Mouse (Mus musculus): ENCODE results near the gene Mavs. TPM values are rescaled to one million over a fixed set of nuclear protein-coding genes. Genes with fewer than 3 reads are reported as not detected.

The Mavs gene
- 8.4 and 13.7 TPM in 2 replicates for polyA plus RNA-seq (2011; ENCODE audit: insufficient read depth, insufficient read length, low replicate concordance, missing spikeins)

- Histone ChIP-seq H3K4me1 (ENCODE audit: control insufficient read depth, insufficient read depth, low read length) (peaks cover 4% of the 10 kb centered on the region), H3K27ac (ENCODE audit: control insufficient read depth, insufficient read depth, low read depth, low read length, poor library complexity) (peak within 1 kb of the TSS; percentile 82), H3K4me3 (replicated peaks; ENCODE audit: control insufficient read depth, low read depth, low read length) (peak within 1 kb of the TSS; percentile 73)
- WGBS = 19% methylated on average over 29 of the region's 29 CpGs
- TF ChIP-seq POLR2A (IDR thresholded peaks at IDR 0.05; ENCODE audit: borderline replicate concordance, control insufficient read depth, low read depth, low read length) = peak; percentile 69
- TF ChIP-seq CTCF (IDR thresholded peaks at IDR 0.05; ENCODE audit: control insufficient read depth, insufficient read depth, low read length) = no peak
Observed at GRCm38 (mm10) chr2:131233307-131234126, at the start of gene Mavs. TSS of gene Mavs (plus strand) at chr2:131234063.

GRCm38 (mm10) chr2:131186343-131186742, 47.5 kb upstream of the Mavs start:
- H3K4me3 ChIP-seq (replicated peaks; ENCODE audit: control insufficient read depth, low read depth, low read length) = peak overlapping the region; percentile 69
- WGBS = 4% methylated on average over 14 of the region's 14 CpGs
- peak overlapping the region; percentile 75 for H3K27ac ChIP-seq (ENCODE audit: control insufficient read depth, insufficient read depth, low read depth, low read length, poor library complexity)
- TF ChIP-seq CTCF (IDR thresholded peaks at IDR 0.05; ENCODE audit: control insufficient read depth, insufficient read depth, low read length) (no peak), POLR2A (IDR thresholded peaks at IDR 0.05; ENCODE audit: borderline replicate concordance, control insufficient read depth, low read depth, low read length) (no peak)
- peaks cover 7% of the 10 kb centered on the region for H3K4me1 ChIP-seq (ENCODE audit: control insufficient read depth, insufficient read depth, low read length)

- WGBS = 1% methylated on average over 43 of the region's 43 CpGs
- H3K27ac ChIP-seq (ENCODE audit: control insufficient read depth, insufficient read depth, low read depth, low read length, poor library complexity) = peak within 1 kb of the TSS; percentile 92
- TF ChIP-seq POLR2A (IDR thresholded peaks at IDR 0.05; ENCODE audit: borderline replicate concordance, control insufficient read depth, low read depth, low read length) = peak; percentile 99
- TF ChIP-seq CTCF (IDR thresholded peaks at IDR 0.05; ENCODE audit: control insufficient read depth, insufficient read depth, low read length) = no peak
- peak within 1 kb of the TSS; percentile 93 for H3K4me3 ChIP-seq (replicated peaks; ENCODE audit: control insufficient read depth, low read depth, low read length)
- H3K4me1 ChIP-seq (ENCODE audit: control insufficient read depth, insufficient read depth, low read length) = peaks cover 7% of the 10 kb centered on the region
Observed at GRCm38 (mm10) chr2:131186771-131187601, 46.9 kb upstream of the Mavs start, which contains the start of the genes Cdc25b and Spef1. TSS of gene Cdc25b (plus strand) at chr2:131186949. TSS of gene Spef1 (minus strand) at chr2:131187282.

GRCm38 (mm10) chr2:131187602-131187922, 46.3 kb upstream of the Mavs start:
- TF ChIP-seq CTCF (IDR thresholded peaks at IDR 0.05; ENCODE audit: control insufficient read depth, insufficient read depth, low read length) (no peak), POLR2A (IDR thresholded peaks at IDR 0.05; ENCODE audit: borderline replicate concordance, control insufficient read depth, low read depth, low read length) (no peak)

GRCm38 (mm10) chr2:131188311-131188710, 45.6 kb upstream of the Mavs start:
- TF ChIP-seq POLR2A (IDR thresholded peaks at IDR 0.05; ENCODE audit: borderline replicate concordance, control insufficient read depth, low read depth, low read length) = no peak
- no peak for TF ChIP-seq CTCF (IDR thresholded peaks at IDR 0.05; ENCODE audit: control insufficient read depth, insufficient read depth, low read length)
- H3K4me1 ChIP-seq (ENCODE audit: control insufficient read depth, insufficient read depth, low read length) = peaks cover 7% of the 10 kb centered on the region
- 74% methylated on average over 5 of the region's 5 CpGs for WGBS
- H3K4me3 ChIP-seq (replicated peaks; ENCODE audit: control insufficient read depth, low read depth, low read length) = peak overlapping the region; percentile 93
- H3K27ac ChIP-seq (ENCODE audit: control insufficient read depth, insufficient read depth, low read depth, low read length, poor library complexity) = peak overlapping the region; percentile 92; the same call in 1 of the 2 replicates

More at GRCm38 (mm10) chr2:131187602-131187922, 46.3 kb upstream of the Mavs start:
- Histone ChIP-seq H3K27ac (ENCODE audit: control insufficient read depth, insufficient read depth, low read depth, low read length, poor library complexity) (peak overlapping the region; percentile 92), H3K4me3 (replicated peaks; ENCODE audit: control insufficient read depth, low read depth, low read length) (peak overlapping the region; percentile 93), H3K4me1 (ENCODE audit: control insufficient read depth, insufficient read depth, low read length) (peaks cover 7% of the 10 kb centered on the region)
- WGBS = 49% methylated on average over 3 of the region's 3 CpGs

- Histone ChIP-seq H3K4me3 (replicated peaks; ENCODE audit: control insufficient read depth, low read depth, low read length) (peak overlapping the region; percentile 35), H3K4me1 (ENCODE audit: control insufficient read depth, insufficient read depth, low read length) (peaks cover 7% of the 10 kb centered on the region), H3K27ac (ENCODE audit: control insufficient read depth, insufficient read depth, low read depth, low read length, poor library complexity) (peak overlapping the region; percentile 71)
- no peak for TF ChIP-seq CTCF (IDR thresholded peaks at IDR 0.05; ENCODE audit: control insufficient read depth, insufficient read depth, low read length)
- TF ChIP-seq POLR2A (IDR thresholded peaks at IDR 0.05; ENCODE audit: borderline replicate concordance, control insufficient read depth, low read depth, low read length) = no peak
- WGBS = 43% methylated on average over 5 of the region's 5 CpGs
Observed at GRCm38 (mm10) chr2:131189521-131190309, 44.1 kb upstream of the Mavs start.

GRCm38 (mm10) chr2:131190344-131191004, 43.4 kb upstream of the Mavs start:
- H3K4me3 ChIP-seq (replicated peaks; ENCODE audit: control insufficient read depth, low read depth, low read length) = no peak overlapping the region
- H3K4me1 ChIP-seq (ENCODE audit: control insufficient read depth, insufficient read depth, low read length) = peaks cover 7% of the 10 kb centered on the region
- peak overlapping the region; percentile 71 for H3K27ac ChIP-seq (ENCODE audit: control insufficient read depth, insufficient read depth, low read depth, low read length, poor library complexity)
- WGBS = 80% methylated on average over 10 of the region's 10 CpGs
- TF ChIP-seq CTCF (IDR thresholded peaks at IDR 0.05; ENCODE audit: control insufficient read depth, insufficient read depth, low read length) (no peak), POLR2A (IDR thresholded peaks at IDR 0.05; ENCODE audit: borderline replicate concordance, control insufficient read depth, low read depth, low read length) (no peak)

All from bone marrow, adult 2 months (tissue).